Mouse (Mus musculus): ENCODE data around the gene Mrpl14.
A peak's percentile ranks its signal among the peaks of the same experiment; 100 is the strongest.

Gene Mrpl14

DNA sequence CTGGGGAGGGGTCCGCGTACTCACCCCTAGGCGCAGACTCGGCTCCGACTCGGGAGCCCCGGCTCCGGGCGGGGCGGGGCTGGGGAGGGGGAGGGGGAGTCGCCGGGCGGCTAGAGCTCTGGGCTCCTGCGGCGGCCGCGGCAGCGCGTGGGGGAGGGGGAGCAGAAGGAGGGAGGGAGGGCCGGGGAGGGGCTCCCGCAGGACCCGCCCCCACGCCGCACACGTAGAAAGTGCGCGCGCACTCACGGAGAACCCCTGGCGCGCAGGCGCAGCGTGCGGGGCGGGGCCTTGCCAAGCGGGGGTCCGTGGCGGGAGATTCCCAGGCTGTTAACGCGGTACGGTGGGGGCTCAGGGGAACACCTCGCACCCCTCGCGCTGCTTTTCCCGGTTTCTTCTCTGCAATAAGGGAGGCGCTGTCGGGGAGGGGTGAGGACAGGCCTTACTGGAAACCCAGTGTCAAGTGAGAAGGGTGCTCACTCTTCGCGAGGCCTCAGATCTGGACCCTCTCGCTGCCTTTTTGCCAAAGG is at the start of gene Mrpl14:
Mrpl14 (plus strand) TSS at position 230 of the 527 bp plus-strand sequence.
- DNase-seq (ENCODE audit: low spot score in 2 of 2) = peak; percentile 88 to 94

GRCm38 (mm10) chr17:45638596-45639295 is 47.4 kb upstream of the Mrpl14 start:
- no peak for DNase-seq (ENCODE audit: low spot score in 2 of 2)

GRCm38 (mm10) chr17:45641981-45642380 is 44.1 kb upstream of the Mrpl14 start:
- DNase-seq (ENCODE audit: low spot score in 2 of 2) = no peak

- peak; percentile 64 to 78 for DNase-seq (ENCODE audit: low spot score in 2 of 2)
Measured at GRCm38 (mm10) chr17:45642701-45643100, 43.4 kb upstream of the Mrpl14 start.

DNA sequence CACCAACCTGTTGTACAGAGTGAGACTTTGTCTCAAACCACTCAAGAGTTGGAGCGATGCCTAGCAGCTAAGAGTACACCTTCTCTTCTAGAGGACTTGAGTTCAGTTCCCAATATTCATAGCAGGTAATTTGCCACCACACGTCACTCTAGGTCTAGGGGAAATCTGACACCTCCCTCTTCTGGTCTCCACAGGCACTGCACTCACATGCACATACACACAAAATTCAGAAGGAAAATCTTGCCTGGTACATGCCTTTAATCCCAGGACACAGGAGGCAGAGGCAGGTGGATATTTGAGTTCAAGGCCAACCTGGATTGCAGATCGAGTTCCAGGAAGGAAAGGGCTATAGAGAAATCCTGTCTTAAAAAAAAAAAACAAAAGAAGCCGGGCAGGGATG is 41.9 kb upstream of the Mrpl14 start:
- DNase-seq (ENCODE audit: low spot score in 2 of 2) = no peak

DNA sequence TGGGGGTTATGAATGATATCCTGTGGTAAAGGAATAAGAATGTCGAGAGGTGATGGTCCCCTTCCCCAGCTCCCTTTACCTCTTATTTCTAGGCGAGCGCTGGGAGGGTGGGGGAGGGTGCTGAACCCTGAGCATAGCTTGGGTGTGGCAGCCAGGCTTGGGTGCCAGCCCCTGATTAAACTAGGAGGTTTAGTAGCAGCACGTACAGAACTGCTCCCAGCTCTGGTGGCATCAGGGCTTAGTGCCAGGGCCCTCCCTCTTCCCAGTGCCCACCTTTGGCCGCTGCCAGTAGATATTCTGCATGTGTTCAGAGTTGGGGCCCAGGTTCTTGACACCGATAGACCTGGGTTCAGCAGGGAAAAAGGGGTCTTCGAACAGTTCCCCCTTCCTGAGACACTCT is 32.9 kb upstream of the Mrpl14 start:
- no peak for DNase-seq (ENCODE audit: low spot score in 2 of 2)

GRCm38 (mm10) chr17:45655820-45656219 is 30.3 kb upstream of the Mrpl14 start:
- DNase-seq (ENCODE audit: low spot score in 2 of 2) = no peak

- no peak for DNase-seq (ENCODE audit: low spot score in 2 of 2)
Measured at GRCm38 (mm10) chr17:45659225-45659624, 26.9 kb upstream of the Mrpl14 start, which contains the start of gene Capn11. Gene Capn11, minus strand, starts transcription at chr17:45659325.

- DNase-seq (ENCODE audit: low spot score in 2 of 2) = peak; percentile 57 to 82
Measured at GRCm38 (mm10) chr17:45663106-45663919, 22.8 kb upstream of the Mrpl14 start.

- DNase-seq (ENCODE audit: low spot score in 2 of 2) = no peak
Measured at GRCm38 (mm10) chr17:45664608-45665007, 21.5 kb upstream of the Mrpl14 start.

GRCm38 (mm10) chr17:45666091-45666490 is 20.0 kb upstream of the Mrpl14 start:
- DNase-seq (ENCODE audit: low spot score in 2 of 2) = no peak

GRCm38 (mm10) chr17:45667481-45667880 is 18.6 kb upstream of the Mrpl14 start:
- DNase-seq (ENCODE audit: low spot score in 2 of 2) = no peak

DNA sequence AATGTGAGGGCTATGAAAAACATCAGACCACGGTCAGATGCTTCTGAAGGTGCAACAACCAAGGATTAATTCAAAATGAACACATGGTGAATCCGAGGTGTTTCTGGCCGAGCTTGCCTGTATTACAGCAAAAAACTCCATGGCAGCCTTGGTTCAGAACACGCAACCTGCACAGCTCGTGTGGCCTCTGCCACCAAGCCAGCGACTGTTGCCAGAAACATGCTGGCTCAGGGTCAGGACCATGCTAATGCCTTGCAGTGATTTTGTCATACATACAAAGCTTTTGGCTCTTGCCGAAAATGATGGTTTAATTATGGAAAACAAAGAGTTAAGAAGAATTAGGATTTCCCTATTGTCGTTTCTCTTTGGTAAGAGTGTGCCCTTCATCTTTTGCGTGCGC is 18.1 kb upstream of the Mrpl14 start:
- no peak for DNase-seq (ENCODE audit: low spot score in 2 of 2)

DNA sequence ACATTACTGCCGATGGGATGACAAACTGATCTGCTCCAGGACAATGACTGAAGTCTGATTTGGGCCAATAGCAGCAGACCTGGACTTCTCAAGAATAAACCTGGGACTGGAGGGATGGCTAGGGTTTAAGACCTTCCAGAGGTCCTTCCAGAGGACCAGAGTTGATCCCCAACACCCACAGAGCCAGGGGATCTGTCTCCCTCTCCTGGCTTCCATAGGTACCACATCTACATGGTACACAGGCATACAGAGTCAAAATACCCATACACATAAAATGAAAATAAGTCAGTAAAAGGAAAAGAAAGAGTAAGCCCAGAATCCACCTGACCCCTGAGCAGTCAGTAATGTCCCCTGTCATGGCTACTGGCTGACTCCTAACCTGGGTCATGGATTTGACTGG is 14.3 kb upstream of the Mrpl14 start:
- no peak for DNase-seq (ENCODE audit: low spot score in 2 of 2)

DNA sequence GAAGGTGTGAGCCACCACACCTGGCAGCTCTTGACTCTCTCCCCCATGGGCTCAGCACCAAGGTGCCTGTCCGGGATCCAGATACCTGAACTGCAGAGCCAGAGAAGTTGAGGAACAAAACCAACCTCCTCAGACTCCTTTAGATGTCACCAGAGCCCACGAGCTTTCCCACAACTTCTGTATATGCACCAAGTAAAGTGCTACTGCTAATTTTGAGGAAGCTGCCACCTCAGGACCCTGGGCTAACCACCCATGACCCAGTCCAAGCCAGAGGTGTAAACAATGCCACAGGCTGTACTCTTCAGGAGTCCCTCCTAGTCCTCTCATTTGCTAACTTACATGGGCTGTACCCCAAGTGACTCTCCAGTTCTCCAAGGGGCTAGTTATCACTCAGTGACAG is 13.5 kb upstream of the Mrpl14 start:
- no peak for DNase-seq (ENCODE audit: low spot score in 2 of 2)

DNA sequence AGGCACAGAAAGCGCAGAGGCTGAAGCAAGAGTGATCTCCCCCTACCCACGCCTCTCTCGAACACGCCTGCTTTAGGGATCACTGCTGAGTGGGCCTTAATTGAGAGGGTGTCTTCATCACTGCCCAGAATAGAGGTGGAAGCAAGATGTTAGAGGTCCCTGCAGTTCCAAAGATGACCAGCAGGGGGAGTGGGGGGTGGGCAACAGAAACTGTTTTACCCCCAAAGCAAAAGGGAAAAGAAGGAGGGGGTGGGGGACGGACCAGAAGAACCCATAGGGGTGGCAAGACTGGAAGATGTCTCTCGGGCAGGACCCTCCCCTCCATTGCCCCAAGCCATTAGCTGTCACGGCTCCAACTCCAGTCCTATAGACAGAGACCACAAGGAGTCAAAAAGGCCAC is 8.0 kb upstream of the Mrpl14 start:
- DNase-seq (ENCODE audit: low spot score in 2 of 2) = peak in 1 of 2 experiments; percentile 79

GRCm38 (mm10) chr17:45680391-45680980 is 5.6 kb upstream of the Mrpl14 start:
- no peak for DNase-seq (ENCODE audit: low spot score in 2 of 2)

DNA sequence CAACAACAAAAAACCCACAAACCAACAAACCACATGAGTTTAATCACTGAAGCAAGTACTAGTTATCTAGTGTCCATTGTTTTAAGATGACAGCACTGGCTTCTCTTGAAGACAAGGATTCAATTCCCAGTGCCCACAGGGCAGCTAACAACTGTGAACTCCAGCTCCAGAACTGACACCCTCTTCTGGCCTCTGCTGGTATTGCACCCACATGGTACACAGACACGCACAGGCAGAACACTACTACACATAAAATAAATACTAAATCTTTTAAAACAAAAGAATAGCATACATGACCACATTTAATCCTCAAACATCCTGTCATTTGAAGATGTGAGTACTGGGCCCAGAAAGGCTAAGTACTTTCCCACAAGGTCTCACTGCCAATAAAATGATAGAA is 4.5 kb upstream of the Mrpl14 start:
- DNase-seq (ENCODE audit: low spot score in 2 of 2) = no peak

DNA sequence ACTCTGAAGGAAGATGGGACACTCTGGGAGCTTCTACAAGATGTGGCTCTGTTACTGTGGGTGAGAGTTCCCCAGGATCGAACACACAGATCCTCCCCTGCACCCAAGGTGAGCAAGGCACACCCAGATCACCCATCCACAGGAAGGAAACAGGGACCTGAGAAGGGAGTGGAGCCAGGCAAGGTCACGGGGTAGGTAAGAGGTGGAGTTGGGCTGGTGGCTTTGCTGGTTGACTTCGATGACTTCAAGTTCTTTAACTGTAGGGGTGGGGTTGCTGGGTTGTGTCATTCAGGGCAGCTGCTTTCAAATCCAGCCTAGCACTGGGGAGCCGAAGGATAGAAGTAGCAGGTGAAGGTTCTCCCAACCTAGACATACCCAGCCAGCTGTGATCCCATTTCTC is 3.3 kb upstream of the Mrpl14 start:
- DNase-seq (ENCODE audit: low spot score in 2 of 2) = no peak

GRCm38 (mm10) chr17:45684667-45685131 is 1.4 kb upstream of the Mrpl14 start:
- DNase-seq (ENCODE audit: low spot score in 2 of 2) = no peak

- no peak for DNase-seq (ENCODE audit: low spot score in 2 of 2)
Measured at GRCm38 (mm10) chr17:45685171-45686092, 690 bp upstream of the Mrpl14 start.
